Mouse (Mus musculus) T-helper 1 cell (primary cell): Measurements from ENCODE around the gene Cradd.

Experiments used
- in situ Hi-C: fragments of 300-600 bp; cut with MboI, MseI; formaldehyde crosslinking; loops from one replicate; pipeline ENCODE4 v1.15.1; 2025; ENCODE audit warnings: high pct_unique_total_duplicates

The Cradd gene

GRCm38 (mm10) chr10:95334826-95335225, 10.9 kb upstream of the Cradd start:
- in situ Hi-C loops, result no loop called here

GRCm38 (mm10) chr10:95332596-95332995, 8.7 kb upstream of the Cradd start:
- in situ Hi-C loops, result no loop called here

GRCm38 (mm10) chr10:95330375-95331363, 6.7 kb upstream of the Cradd start:
- in situ Hi-C loops, result no loop called here

- in situ Hi-C loops, result no loop called here
Observed at GRCm38 (mm10) chr10:95329884-95330283, 6.0 kb upstream of the Cradd start.

- in situ Hi-C loops, result no loop called here
Observed at GRCm38 (mm10) chr10:95324278-95324631, 322 bp upstream of the Cradd start.

- in situ Hi-C loops, result no loop called here
Observed at GRCm38 (mm10) chr10:95322076-95323070, 1.6 kb downstream of the Cradd start.

- in situ Hi-C loops, result no loop called here
Observed at GRCm38 (mm10) chr10:95319001-95319400, 4.9 kb downstream of the Cradd start.

- in situ Hi-C loops, result no loop called here
Observed at GRCm38 (mm10) chr10:95318392-95318708, 5.6 kb downstream of the Cradd start.

GRCm38 (mm10) chr10:95317581-95318391, 6.1 kb downstream of the Cradd start:
- in situ Hi-C loops, result no loop called here

- in situ Hi-C loops, result no loop called here
Observed at GRCm38 (mm10) chr10:95317091-95317490, 6.8 kb downstream of the Cradd start.

GRCm38 (mm10) chr10:95316675-95317074, 7.3 kb downstream of the Cradd start:
- in situ Hi-C loops, result no loop called here

- in situ Hi-C loops, result no loop called here
Observed at GRCm38 (mm10) chr10:95315801-95316474, 8.0 kb downstream of the Cradd start.

- in situ Hi-C loops, result no loop called here
Observed at GRCm38 (mm10) chr10:95315321-95315720, 8.6 kb downstream of the Cradd start.

GRCm38 (mm10) chr10:95314019-95314418, 9.9 kb downstream of the Cradd start:
- in situ Hi-C loops, result no loop called here

GRCm38 (mm10) chr10:95313524-95313923, 10.4 kb downstream of the Cradd start:
- in situ Hi-C loops, result no loop called here

- in situ Hi-C loops, result no loop called here
Observed at GRCm38 (mm10) chr10:95310688-95311441, 13.1 kb downstream of the Cradd start.

GRCm38 (mm10) chr10:95309412-95310322, 14.3 kb downstream of the Cradd start:
- in situ Hi-C loops, result no loop called here

- in situ Hi-C loops, result no loop called here
Observed at GRCm38 (mm10) chr10:95308991-95309390, 14.9 kb downstream of the Cradd start.

- in situ Hi-C loops, result no loop called here
Observed at GRCm38 (mm10) chr10:95307916-95308315, 16.0 kb downstream of the Cradd start.
